Mouse (Mus musculus): Measurements from ENCODE around the gene Slc10a7.

Slc10a7 gene

DNA sequence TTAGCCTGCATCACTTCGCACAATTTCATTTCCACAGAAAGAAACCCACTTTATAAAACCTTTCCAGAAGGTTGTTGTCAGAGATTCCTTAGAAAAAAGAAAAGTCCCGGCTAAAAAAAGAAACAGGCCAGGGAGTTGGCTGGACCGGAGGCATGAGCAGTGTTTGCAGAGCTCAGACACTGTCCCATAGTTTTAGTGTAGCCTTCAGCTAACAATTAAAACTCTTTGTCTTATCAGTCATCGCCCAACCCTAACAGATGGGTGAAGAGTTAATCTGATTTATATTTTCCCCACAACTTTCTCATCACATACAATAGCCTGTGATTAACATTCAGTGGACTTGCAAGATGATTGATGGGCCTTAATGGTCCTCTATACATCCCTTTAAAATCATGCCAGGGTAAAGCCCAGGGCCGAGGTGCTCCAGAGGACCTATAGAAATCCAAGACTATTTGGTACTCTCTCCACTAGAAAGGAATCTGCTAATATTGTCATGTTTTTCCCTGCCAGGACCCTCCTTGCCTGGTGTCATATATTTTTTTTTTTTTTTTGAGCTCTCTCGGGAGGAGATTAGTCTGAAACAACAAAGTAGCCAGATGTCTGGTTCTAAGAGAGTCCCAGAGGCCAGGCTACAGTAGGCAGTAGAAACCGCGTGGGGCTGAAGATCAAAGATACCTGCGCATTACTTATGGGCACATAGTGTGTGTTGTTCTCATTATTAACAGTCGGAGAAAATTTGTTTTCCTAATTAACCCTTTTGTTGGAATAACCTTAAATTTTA, 41.0 kb downstream of the Slc10a7 start:
- DNase-seq (ENCODE audit: low spot score in 2 of 2): no peak

DNA sequence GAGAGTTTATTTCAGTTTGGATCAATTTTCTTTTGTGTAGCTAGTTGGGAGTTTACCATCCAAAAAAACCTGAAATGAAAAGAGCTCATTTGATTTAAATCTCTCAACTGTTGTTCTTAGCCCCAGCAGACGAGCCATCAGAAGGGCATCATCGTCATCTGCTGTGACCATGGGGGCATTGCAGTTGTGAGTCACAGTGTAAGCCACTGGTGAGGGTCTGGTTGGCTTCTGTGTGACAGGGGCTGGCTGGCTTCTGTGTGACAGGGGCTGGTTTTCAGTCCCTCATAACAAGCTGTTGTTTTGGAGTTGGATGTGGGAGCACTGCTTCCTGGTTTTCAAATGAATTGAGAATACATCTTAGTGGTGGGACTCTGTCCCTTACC, 41.6 kb downstream of the Slc10a7 start:
- DNase-seq (ENCODE audit: low spot score in 2 of 2): no peak

DNA sequence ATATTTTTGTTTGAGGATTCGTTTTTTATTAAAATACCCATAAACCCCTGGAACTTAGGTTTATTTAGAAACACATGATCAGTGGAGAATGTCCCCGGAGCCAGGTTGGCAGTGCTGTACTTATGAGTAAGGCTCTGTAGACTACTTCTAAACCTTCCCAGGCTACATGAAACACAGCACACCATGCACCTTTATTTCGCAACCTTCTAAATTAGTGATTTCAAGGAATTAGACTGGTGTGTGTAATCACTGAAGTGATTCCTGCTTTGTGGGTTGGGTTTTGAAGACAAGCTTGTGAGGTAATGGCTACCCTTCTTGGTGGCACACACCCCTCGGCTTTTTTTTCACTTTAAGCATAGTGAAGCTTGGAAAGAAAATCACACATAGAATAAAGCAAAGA, 46.7 kb downstream of the Slc10a7 start:
- DNase-seq (ENCODE audit: low spot score in 2 of 2): no peak

DNA sequence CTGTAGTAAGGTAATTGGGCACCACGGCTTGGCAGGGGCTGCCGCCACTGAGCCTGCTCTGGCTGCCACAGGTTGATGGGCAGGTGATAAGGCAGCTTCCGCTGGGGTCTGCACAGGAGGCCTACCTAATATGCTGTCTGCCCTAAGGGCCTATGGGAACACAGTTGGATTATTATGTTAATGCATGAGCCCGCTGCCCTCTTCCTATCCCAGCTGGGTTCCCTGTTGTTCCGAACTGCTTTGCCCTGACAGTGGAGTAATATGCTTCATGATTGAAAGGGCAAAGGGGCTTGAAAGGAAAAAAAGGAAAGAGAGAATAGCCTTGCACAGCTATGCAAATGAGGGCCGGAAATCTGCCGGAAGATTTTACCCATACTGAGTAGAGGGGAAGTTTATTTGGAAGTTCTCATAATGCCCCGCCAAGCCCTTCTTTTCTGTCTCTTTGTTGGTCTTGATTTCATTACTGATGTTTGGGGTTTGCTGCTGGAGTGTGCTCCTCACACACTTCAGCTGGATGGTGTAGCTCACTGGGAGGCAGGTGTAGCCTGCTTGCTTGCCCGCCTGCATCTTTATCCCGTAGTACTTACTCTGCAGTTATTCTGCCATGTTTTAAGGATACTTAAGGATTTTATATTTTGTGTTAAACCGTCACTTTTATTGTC, 47.8 kb downstream of the Slc10a7 start:
- no peak for DNase-seq (ENCODE audit: low spot score in 2 of 2)

DNA sequence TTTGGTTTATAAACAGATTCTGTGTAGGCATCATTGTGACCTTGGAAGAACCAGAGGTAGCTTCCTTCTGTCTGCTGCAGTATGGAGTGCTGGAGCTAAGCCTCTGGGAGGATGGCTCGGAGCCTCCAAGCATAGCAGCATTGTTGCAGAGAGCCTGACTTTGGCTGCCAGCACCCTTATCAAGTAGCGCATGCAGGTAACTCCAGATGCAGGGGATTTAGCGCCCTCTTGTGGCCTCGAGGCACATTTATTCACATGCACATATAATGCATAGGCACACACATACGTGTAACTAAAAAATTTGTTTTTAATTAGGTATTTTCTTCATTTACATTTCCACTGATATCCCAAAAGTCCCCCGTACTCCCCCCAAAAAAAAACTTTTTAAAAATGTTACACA, 52.5 kb downstream of the Slc10a7 start:
- no peak for DNase-seq (ENCODE audit: low spot score in 2 of 2)

DNA sequence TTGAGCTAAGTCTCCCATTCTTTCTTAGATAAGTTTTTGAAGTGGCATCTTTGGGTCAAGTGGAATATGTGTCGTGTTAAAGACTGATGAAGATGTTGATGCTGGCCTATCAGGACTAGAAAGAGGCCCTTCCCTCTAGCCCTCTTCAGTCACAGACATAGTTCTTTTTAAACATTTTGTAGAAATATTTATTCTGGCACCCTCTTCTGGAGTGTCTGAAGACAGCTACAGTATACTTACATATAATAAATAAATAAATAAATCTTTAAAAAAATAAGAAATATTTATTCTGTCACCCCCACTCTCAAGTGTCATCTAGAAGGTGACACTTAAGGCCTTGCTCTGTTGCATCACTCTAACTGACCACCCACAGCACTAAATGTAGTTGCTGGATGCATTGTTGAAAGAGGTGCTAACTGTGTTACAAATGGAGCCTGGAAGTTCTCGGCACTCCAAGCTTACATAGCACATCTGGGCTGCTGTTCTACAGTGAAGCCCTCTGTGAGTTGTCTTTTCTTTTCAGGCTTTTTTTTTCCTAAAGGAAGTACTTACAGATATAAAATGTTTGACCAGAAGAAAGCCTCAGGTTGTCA, 54.4 kb downstream of the Slc10a7 start:
- DNase-seq (ENCODE audit: low spot score in 2 of 2): no peak

DNA sequence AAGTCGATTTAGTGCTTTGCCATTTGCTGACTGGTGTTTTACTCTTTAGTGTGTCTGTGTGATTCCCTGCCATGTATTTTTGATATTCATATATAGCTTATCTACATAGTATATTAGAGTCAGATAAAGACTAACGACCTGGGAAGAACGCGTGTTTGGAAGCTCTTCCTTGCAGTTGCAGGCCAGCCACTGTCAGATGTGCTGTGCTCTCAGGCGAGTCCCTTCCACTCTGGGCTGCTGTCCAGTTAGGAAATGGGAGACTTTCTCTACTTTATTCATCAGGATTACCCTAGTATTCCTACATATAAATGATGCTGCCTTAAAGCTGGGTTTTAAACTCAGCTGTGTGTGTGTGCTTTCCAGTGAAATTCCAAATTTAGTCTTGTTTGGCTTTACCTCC, 55.1 kb downstream of the Slc10a7 start:
- DNase-seq (ENCODE audit: low spot score in 2 of 2): no peak

DNA sequence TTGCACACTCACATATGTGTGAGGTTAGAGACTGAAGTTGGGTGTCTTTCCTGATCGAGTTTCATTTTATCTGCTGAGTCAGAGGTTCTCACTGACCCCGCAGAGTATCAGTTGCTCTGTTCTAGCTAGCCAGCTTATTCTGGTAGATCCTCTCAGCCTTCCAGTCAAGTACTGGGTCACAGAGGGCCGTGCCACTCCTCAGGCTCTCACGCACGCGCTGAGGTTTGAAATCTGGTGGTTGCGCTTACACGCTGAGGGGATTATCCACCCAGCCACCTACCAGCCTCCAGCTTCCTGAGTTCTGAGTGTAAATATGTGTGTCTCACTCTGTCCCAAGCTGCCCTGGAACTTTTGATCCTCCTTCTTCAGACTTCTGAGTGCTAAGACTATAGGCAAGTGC, 59.0 kb downstream of the Slc10a7 start:
- DNase-seq (ENCODE audit: low spot score in 2 of 2): no peak

DNA sequence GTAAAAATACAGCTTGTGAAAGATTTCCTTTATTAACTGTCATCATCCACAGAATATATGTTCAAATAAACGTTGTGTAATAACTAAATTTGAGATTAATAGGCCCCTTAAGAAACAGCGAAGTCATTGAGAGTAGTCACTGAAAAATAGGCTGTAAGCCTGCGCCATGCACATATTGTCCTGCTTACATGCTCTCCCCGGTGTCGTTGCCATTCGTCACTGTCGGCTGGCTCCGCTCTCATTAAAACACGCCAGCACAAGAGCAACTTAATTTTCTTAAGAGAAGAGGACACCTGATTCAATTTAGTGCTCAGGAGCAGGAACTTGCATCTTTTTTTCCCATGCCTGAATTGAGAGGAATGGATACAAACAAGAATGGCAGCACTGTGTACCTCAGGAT, 62.4 kb downstream of the Slc10a7 start:
- no peak for DNase-seq (ENCODE audit: low spot score in 2 of 2)

DNA sequence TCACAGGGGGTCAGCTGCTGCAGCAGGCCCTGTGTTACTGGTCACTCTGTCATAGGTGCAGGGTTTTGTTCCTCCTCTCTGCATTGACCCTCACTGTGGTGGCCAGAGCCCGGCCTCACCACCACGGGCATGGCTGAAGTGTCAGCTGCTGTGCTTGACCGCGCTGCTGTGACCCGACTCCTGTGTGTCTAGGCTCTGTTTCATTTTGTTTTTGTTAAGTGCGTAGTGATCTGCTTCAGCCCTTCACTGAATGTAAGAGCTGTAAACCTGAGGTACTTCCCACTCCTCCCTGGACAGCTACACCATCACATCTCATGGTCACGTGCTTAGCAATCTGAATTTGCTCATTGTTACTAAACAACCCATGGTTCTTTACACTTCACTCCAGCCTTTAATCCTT, 65.1 kb downstream of the Slc10a7 start:
- no peak for DNase-seq (ENCODE audit: low spot score in 2 of 2)

DNA sequence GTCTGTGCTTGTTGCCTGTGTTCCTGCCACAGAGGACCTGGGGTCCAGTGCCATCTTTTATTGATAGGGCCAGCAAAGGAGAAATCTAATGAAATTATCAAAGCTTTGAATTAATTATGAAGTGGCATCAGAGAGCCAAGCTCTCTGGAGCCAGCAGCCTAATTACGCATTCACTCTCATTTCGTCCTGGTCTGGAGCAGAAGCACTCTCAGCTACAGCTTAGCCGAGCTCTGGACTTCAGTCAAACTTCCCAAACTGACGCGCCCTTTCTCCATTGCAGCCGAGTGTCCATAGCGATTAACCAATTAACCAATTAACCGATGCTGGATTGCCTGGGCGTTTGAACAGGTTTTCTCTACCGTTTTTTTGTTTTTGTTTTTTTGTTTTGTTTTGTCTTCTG, 68.4 kb downstream of the Slc10a7 start:
- DNase-seq (ENCODE audit: low spot score in 2 of 2): no peak

DNA sequence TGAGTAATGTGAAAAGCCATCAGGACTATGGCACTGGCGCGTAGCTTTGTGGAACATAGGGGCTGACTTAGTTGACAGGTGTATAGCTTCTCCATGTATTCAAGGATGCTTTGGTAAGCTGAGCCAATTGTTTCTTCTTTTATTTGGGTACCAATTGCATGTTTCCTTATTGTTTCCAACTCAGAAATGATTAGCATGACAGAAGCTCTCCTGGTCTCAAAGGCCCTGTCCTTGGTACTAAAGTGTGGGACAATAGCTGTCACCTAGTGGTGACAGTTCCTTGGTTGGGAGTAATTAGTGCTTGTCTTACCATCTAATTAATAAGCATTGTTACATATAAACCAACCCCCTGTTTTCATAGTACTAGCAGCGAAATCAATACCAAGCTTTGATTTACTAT, 68.9 kb downstream of the Slc10a7 start:
- DNase-seq (ENCODE audit: low spot score in 2 of 2): no peak

DNA sequence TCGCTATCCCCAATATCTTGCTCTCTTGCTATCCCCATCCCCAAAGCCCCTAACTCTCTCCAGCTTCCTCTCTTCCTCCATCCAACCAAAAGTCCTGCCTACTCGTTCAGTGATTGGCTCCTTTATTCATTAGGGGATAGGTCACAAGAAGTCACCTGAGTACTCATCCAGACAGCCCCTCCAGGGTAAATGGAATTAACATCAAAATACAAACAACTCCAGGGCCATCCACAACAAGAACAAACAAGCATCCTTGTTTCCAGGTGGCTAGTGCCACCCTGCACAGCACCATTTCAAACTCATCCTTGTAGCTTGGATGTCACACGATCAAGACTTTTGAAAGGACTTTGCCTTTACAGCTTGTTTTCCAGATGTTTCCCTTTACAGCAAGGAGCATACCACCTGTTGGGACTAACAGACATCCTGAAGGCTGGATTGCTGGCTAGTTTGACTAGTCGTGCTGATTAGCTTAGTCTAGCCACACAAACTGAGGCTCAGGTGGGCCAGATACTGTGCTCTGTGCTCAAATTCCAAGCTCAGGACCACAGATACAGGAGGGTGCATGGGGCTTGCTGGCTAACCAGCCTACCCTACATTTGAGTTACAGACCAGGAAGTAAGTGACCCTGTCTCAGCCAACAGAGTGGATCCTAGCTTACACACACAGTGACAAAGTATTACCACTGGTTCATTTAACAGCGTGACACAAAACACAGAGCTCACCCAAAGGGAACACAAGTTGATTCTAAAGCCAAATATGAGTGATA, 75.0 kb downstream of the Slc10a7 start:
- DNase-seq (ENCODE audit: low spot score in 2 of 2): no peak

DNA sequence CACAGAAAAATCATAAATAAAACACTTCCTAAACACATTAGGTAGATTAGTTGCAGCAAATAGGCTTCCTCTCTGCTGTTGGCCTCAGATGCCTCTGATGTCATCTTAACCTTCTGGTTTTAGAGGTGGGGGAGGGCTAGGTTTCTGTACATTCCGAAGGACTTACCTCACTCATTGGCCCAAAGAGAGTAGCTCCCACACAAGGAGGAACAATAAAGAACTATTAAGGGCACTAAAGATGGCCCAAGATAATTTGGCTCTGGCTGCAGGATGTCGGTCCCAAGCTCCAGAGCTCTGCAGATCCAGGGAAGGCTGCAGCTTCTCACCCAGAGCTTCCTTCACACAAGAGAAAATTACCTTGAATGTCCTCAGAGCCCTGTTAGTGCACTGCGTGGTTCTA, 75.7 kb downstream of the Slc10a7 start:
- no peak for DNase-seq (ENCODE audit: low spot score in 2 of 2)

DNA sequence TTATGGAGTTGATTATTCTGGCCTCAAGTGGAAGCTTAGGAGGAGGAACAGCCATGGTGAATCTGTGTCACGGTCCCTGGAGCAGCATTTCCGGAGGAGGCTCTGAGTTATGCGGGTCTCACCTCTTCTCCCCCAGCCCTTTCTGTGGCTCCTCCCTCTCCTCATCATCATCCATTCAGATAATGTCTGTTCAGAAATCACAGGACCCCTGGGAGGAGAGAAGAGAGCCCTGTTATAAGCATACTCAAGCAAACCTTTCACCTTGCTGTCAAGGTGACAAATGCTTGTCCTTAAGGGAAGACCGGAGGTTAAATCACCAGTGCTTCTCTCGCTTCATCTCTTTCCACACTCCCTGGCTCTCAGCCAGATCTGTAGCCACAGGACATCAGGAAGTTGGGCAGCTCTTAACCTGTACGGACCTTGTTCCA, 86.3 kb downstream of the Slc10a7 start:
- peak in 1 of 2 experiments; percentile 9 for DNase-seq (ENCODE audit: low spot score in 2 of 2)

DNA sequence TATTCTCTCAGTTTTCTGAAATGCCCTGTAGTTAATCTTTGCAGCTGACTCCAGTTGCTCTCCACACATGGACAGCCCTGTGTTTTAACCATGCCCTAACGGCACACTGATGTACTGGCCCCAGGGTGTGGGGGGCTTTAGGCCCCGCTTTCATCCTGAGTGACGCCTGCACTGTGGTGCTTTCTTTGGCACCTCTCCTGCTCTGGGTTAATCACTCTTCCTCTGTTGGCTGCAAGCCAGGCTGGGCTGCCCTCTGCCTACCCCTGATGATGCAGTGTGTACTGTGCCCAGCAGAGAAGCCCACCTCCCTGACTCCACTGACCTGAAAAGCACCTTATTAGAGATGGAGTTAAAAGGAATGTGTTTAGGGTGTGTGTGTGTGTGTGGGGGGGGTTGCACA, 89.1 kb downstream of the Slc10a7 start:
- DNase-seq (ENCODE audit: low spot score in 2 of 2): no peak

DNA sequence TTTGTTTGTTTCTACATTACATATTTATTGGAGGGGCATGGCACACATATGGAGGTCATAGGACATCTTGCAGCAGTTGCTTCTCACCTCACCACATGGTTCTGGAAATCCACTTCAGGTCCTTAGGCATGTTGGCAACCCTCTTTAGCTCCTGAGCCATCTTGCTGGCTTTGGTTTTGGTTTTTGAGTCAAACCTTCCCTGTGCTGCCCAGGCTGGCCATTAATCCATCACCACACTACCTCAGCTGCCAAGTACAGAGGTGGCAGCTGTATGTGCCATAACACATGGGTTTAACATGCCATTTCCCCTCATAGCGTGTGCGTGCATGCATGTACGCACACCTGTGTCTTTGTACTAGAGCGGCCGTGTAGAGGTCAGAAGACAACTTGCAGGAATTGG, 93.9 kb downstream of the Slc10a7 start:
- DNase-seq (ENCODE audit: low spot score in 2 of 2): no peak

DNA sequence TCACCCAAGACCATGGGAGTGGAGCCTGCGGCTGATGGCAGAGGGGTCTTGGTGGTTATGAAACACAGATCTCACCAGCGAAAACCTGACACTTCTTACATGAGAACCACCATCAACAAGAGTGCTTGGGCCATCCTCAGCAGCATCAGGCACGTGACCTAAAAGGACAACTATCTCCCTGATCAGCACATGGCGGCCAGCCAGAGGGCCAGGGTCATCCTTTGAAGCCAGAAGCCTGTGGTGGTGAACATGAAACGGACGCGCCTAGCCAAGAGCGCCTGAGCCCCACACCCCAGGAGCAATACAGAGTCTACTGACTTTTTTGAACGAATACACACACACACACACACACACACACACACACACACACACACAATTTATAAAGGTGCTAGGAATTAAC, 95.3 kb downstream of the Slc10a7 start:
- DNase-seq (ENCODE audit: low spot score in 2 of 2): no peak

DNA sequence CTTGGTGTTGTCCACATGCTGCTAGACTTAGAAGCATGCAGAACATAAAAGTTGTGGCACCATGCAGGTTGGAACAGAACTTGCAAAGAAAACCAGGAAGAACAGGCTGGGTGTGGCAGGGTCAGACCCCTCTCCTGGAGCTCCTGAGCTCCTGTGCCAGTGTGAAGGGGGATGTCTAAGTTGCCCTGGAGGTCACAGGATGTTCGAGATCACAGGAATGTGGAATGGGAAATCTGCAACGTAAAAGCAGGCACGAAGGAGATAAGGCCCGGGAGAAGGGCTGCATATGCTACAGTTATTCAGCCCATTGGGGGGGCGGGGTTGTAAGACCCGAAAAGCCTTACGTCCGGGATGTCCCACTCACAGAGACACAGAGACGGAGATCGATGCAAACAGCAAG, 100.2 kb downstream of the Slc10a7 start:
- no peak for DNase-seq (ENCODE audit: low spot score in 2 of 2)

DNA sequence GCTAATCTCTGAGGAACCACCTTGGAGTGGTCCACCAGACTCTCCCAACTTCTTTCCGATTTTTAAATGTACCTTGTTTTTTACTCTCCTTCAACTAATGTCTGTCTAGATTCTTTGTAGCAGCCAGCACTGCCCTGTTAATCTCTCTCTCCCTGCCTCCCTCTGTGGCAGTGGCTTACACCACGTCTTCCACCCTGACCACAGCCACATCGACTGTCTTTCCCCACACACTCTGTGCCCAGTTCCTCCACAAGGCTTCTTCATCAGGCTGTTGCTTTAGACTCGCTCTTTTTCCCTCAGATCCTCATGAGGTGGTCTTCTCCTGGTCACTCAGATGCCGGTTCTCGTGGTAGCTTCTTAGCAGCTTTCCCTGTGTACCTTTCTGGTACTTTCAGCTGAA, 101.9 kb downstream of the Slc10a7 start:
- no peak for DNase-seq (ENCODE audit: low spot score in 2 of 2)

DNA sequence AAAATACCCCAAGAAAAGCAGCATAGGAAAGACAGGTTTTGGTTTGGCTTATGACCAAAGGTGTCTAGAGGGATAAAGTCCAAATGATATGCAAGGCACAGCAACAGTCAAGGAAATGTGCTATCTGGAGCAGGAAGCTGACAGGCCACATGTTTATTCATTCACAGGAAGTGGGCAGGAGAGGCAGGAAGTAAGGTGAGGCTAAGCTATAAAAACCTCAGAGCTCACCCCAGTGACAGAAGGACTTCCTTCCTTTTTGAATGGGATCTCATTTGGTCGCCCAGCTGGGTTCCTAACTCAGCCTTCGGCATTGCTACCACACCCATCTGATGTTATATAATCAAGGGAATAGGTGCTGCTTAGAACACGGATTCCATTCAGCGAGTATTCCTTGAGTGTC, 113.2 kb downstream of the Slc10a7 start:
- no peak for DNase-seq (ENCODE audit: low spot score in 2 of 2)

DNA sequence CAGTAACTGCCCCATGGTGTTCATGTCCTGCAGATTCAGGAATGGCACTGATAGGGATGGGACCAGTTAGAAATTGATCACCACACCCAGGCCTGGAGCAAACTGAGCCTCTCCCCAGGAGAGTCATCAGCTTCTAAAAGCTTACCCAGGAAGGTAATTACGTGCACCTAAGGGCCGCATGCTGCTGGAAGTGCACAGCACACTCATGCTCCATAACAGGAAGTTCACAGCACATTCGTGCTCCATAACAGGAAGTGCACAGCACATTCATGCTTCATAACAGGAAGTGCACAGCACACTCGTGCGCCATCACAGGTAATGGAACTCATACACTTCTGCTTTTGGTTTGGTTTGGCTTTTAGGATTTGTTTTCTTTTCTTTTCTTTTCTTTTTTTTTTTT, 114.8 kb downstream of the Slc10a7 start:
- DNase-seq (ENCODE audit: low spot score in 2 of 2): no peak
